ENCODE assay signal across 28 mouse cellular contexts in genomic region chr9:105100807-105101570, GRCm38 (mm10). TPM values are rescaled to one million over a fixed set of nuclear protein-coding genes. Genes with fewer than 3 reads are reported as not detected.
DNase-seq lines count a peak whose midpoint lies in the region; ATAC-seq lines count a peak whose summit lies in the region.
"Had no signal": no experiment of that assay in that cellular context is flagged by ENCODE, and none has a peak within 500 bp of the region (broad histone marks: within the 10 kb centered on the region; RNA-seq: fewer than 3 reads in every experiment).

No protein-coding gene starts in this region.

- peak; percentile 29 to 44 for DNase-seq in CD8-positive naive resting alpha-beta T cell, adult 2 months (ENCODE audit: low read depth in 2 of 2, low spot score in 2 of 2)
- DNase-seq in brain, adult 2 months (ENCODE audit: low read depth, low spot score): peak; percentile 24
- DNase-seq in thymus, postnatal 25 days: peak; percentile 71
- DNase-seq in lung, adult 18-20 months: no peak
- DNase-seq in urinary bladder, adult 2 months (ENCODE audit: low spot score): no peak
- no peak for DNase-seq in adrenal gland, adult 2 months
- DNase-seq: adrenal gland, adult 8-10 months; cerebellum, adult 9-11 months; lung, embryonic 14.5 days; lung, postnatal 4 days had no signal

- ATAC-seq in neutrophil, adult 5-6 weeks (ENCODE audit: extremely low read depth, insufficient number of reproducible peaks, low FRiP score, poor library complexity, severe bottlenecking): 0 out of 2 replicates have a peak, but pooled peaks have one; percentile 13
- ATAC-seq: forebrain, embryonic 15.5 days; intestine, postnatal 0 days; liver, embryonic 12.5 days had no signal

RNA-seq across cellular contexts. Expression of gene Nudt16, which starts 30.6 kb away (rescaled TPM):
- total RNA-seq in neutrophil, adult 5-6 weeks (2017): 20.6 and 25.8 TPM in 2 replicates
- 23.8 and 32.0 TPM in 2 replicates for polyA plus RNA-seq in urinary bladder, adult 2 months (2012; rRNA removed)
- 10 to 100 TPM; 14.2 to 21.7 TPM for total RNA-seq in adrenal gland, adult 2 months (2021)
- 24.7 and 34.0 TPM in 2 replicates for polyA plus RNA-seq in adrenal gland, adult 2 months (2012; rRNA removed)

RNA-seq across cellular contexts. Expression of gene 1700080E11Rik, which starts 43.9 kb away (rescaled TPM):
- total RNA-seq in neutrophil, adult 5-6 weeks (2017): not detected in 2 replicates
- not detected in 2 replicates for polyA plus RNA-seq in urinary bladder, adult 2 months (2012; rRNA removed)
- not detected for total RNA-seq in adrenal gland, adult 2 months (2021)
- not detected in 2 replicates for polyA plus RNA-seq in adrenal gland, adult 2 months (2012; rRNA removed)
- total RNA-seq: adrenal gland, adult 8-10 months; gastrocnemius, adult 18-20 months; heart, postnatal 25 days; layer of hippocampus, postnatal 14 days; left cerebral cortex, postnatal 10 days had no signal
- polyA plus RNA-seq: brain, embryonic 14.5 days; embryonic facial prominence, embryonic 14.5 days; forebrain, embryonic 15.5 days; heart, embryonic 12.5 days; hindbrain, embryonic 14.5 days; intestine, postnatal 0 days; kidney, embryonic 15.5 days; limb, embryonic 12.5 days; liver, embryonic 12.5 days; lung, embryonic 14.5 days; midbrain, embryonic 11.5 days; neural tube, embryonic 14.5 days; spleen, adult 2 months; stomach, embryonic 16.5 days had no signal

RNA-seq across cellular contexts. Expression of gene Mrpl3, which starts 48.0 kb away (rescaled TPM):
- 30.0 and 34.1 TPM in 2 replicates for total RNA-seq in neutrophil, adult 5-6 weeks (2017)
- 34.0 and 45.7 TPM in 2 replicates for polyA plus RNA-seq in urinary bladder, adult 2 months (2012; rRNA removed)
- total RNA-seq in adrenal gland, adult 2 months (2021): 10 to 100 TPM; 79.2 to 97.6 TPM
- polyA plus RNA-seq in adrenal gland, adult 2 months (2012; rRNA removed): 64.9 and 94.1 TPM in 2 replicates

Comparison
In these comparisons a context has a peak if more than half of its experiments do, and no peak if none do; other contexts are left out.
1. DNase-seq: peak in CD8-positive naive resting alpha-beta T cell, adult 2 months (2 of 2), brain, adult 2 months (single experiment) and thymus, postnatal 25 days (single experiment); none in lung, adult 18-20 months (0 of 2), urinary bladder, adult 2 months (single experiment) and adrenal gland, adult 2 months (single experiment).